Mouse (Mus musculus) c-Kit-positive CD71-positive TER-119-negative erythroid progenitor cells, embryonic 14.5 days (primary cell): ENCODE data around the gene Sdf2l1.
A peak's percentile ranks its signal among the peaks of the same experiment; 100 is the strongest.

Source experiments
- DNase-seq: peaks from one replicate; pipeline ENCODE4 v3.0.0-alpha.2; 2013; ENCODE audit warnings: low read depth

Gene Sdf2l1

GRCm38 (mm10) chr16:17124119-17124870 is 7.9 kb downstream of the Sdf2l1 start:
- DNase-seq = no peak

DNA sequence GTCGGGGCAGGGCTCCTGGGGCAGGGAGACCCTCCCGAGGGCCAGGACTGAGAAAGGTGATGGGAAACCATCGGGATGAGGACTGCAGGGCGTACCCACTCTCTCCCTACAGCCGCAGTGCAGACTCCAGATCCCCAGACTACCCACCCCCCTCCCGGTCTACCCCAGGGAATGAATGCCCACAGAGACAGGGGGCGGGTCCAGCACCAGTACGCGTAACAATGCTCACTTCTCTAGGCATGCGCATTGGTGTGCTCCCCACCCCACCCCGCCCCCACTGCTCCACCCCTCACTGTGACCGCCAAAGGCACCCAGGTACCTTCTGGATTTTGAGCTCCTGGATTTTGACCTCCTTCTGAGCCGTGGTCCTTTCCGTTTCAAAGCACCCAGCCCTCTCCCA is 10.6 kb downstream of the Sdf2l1 start:
- no peak for DNase-seq

DNA sequence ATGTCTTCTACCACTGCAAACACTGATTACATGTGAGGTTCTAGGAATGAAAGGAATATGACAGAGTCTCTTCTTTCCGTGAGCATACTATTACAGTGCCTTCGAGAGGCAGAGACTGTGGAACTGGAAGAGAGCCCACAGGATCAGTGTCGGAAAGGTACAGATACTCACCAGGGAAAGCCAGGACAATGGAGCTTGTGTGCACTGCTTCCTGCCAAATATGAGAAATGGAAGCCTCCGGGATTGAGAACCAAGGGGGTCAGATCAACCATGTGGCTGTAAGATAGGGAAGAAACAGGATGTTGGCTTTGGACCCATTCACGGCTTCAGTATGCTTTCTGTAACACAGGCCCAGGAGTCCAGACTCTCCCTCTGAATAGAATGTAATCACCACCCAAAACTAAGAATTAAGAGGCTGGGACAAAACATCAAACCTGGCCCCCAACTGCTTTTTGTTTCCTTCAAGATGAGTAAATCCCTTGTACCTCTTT is 14.8 kb downstream of the Sdf2l1 start:
- no peak for DNase-seq

DNA sequence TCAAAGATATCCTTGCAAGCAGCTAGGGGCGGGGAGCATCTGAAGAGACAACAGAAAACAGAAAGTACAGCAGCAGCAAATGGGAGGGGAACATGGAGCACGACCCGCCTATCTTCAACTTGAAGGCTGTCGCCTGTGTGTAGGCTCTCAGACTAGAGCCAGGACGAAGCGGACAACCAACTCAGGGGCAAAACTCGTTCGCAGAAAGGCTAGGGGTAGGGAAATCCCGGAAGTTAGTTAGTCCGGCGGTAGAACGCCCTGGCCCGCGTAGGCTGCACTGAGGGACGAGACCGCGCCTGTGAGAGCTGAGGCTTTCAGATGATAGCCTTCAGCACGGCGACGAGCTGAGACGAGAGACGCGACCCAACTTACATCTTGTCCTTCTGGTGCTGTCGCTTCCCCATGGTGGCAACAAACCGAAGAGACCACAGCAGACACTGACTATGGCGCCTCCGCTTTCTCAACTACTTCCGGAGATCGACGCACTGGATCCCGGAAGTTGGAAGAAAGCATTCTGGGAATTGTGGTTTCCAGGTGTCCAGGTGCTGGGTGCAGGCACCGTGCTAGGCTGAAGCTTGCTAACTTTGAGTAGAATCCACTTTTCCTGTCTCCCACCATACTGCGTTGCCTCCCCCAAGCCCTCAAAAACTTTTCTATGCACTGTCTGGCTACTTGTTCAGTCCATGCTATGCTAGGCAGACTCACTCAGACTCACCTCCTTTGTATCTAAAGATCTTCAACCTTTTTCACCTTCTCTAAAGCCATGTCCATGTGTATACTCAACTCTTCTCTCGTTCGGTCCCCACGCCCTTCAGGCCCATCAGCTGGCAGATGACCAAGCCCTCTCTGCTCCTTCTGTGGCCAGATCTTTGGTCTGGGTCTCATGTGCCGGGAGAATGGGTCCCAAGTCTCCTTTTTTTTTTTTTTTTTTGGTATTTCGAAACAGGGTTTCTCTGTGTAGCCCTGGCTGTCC is 21.1 kb downstream of the Sdf2l1 start, which contains the start of gene Ppil2:
Gene Ppil2 (minus strand): TSS at position 487 of the 973 bp plus-strand sequence.
- peak; percentile 82 for DNase-seq

DNA sequence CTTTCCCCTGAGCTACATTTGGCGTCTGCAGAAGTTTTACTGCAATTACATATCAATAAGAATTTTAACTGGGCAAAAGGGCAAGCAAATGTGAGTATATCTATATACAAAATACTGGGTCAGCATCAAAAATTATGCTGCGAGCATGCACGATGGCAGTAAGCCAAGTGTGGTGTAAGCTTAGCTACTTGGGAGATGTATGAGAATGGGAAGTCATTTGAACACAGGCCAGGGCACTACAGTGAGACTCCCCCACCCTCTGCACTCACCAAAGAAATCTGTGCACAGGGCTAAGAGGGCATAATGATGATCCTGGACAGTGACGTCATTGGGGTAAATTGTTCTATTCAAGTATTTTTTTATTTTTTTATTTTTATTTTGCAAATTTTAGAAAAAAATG is 27.6 kb downstream of the Sdf2l1 start:
- DNase-seq = no peak

DNA sequence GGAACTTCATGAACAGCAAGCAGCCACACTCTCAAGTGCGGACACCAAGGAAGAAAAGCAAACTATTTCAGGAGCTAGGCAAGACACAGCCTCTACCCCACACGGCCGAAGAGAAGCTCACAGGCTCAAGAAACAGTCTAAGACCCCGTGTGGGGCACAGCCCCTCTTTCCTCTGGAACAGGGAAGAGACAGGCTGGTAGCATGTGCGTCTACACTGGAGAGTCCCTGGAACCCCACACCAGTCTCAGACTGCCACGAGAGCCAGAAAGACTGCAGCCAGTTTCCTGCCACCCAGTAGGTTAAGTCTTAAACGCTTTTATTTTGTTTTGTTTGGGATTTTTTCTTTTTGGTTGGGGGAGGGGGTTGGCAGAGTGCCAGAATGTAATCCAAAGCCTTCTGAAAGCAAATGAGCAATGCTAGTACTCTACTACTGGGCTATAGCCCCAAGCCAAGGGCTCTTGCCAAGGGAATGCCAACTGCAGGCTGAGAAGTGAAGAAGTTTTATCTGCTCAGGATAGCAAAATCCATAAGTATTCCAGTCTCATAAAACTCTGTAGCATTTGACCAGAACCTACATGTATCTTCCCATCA is 29.5 kb downstream of the Sdf2l1 start:
- DNase-seq = no peak

DNA sequence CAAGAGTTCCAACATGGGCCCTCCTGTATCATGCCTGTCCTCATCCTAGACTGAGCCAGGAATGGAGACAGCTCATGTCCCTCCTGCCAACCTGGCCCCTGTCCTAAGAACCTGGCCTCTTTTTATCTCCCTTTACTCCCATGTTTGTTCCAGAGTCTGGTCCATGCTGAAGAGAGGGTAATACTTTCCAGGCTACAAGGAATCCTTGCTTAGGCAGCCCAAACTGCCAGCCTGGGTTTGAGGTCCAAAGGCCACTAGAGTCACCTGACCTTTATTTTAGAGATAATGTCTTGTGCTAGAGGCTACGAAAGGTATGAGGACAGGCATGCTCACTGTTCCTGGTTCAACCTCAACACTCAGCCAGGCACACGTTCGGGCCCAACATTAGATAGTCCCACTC is 35.2 kb downstream of the Sdf2l1 start:
- no peak for DNase-seq

DNA sequence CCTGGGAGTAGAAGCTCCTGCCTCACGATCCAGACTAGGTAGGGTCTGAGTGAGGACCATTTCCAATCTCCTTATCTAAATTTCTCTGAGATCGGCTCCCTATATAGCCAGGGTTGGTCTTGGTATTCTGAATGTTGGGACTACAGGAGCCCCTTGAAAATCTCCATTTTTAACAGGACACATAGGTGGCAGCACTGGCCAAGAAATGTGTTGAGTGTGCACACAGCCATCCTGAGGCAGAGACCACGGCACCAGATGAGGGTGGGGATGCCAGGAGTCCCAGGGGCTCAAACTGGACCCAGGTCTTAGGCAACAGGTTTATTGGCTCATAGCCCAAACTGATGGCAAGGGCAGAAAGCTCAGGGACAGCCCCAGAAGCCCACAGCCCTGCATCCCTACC is 43.8 kb downstream of the Sdf2l1 start:
- DNase-seq = no peak

- no peak for DNase-seq
Measured at GRCm38 (mm10) chr16:17086669-17087193, 45.5 kb downstream of the Sdf2l1 start.

GRCm38 (mm10) chr16:17086241-17086640 is 45.9 kb downstream of the Sdf2l1 start:
- no peak for DNase-seq

DNA sequence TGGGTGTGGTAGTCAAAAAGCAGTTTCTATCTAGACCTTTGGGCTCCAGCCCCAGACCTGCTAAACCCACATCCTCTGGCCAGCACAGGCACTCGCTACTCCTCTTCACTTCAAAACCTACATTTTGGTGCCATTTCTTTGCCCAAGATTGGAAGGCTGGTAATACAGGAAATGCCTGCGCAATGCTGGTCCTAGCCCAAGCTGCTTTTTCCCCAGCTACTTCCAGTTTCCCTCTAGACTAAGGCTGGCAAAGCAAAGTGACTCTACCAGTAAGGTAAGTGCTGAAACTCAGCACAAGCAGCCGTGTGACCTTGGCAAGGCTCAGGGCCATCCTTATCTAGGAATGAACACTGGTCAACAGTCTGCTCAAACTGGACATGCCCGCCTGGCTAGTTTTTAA is 46.5 kb downstream of the Sdf2l1 start:
- DNase-seq = no peak

DNA sequence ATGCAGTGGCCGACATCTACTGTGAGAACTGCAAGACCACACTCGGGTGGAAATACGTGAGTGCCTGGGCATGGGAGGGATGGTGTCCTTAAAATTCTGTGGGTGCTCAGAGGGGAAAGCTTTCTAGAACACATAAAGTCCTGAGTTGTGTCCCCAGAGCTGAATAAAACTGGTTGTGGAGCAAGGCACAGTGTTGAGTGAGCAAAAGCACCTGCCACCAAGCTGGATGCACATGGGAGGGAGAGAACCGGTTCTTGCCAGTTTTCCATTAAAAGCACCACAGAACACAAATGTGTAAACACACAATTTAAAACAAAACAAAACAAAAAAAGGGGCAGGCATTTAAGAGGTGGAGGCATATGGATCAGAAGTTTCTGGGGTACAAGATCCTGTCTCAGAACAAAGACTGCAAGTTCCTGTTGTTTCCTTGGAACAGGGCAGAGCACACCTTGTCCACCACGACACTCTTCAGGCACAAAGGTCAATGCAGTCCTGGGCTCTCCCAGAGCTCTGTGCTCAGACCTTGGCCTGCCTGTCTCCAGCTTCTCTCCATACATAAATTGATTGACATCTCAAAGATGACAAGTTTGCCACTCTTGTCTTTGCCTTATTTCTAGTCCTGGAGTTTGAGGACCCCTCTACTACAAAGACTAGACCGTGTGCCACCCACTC is 49.9 kb downstream of the Sdf2l1 start:
- DNase-seq = no peak
